In genomic region chr4:88236926-88237756, GRCm38 (mm10) we compare ENCODE assay signal across 17 mouse cellular contexts.
DNase-seq lines count a peak whose midpoint lies in the region; ATAC-seq and TF ChIP-seq lines count a peak whose summit lies in the region.
"Had no signal": no experiment of that assay in that cellular context is flagged by ENCODE, and none has a peak within 500 bp of the region (broad histone marks: within the 10 kb centered on the region; RNA-seq: fewer than 3 reads in every experiment).

No protein-coding gene starts in this region.

- no peak for TF ChIP-seq CTCF in cortical plate, adult 2 months (IDR thresholded peaks at IDR 0.05; ENCODE audit: extremely low read depth, insufficient read depth, low read length)
- no peak for TF ChIP-seq CTCF in gastrocnemius, adult 2 months (IDR thresholded peaks at IDR 0.05)

- H3K36me3 ChIP-seq in hindbrain, embryonic 11.5 days (ENCODE audit: control insufficient read depth, insufficient read depth, low read length): no peaks in the 10 kb centered on the region
- no peaks in the 10 kb centered on the region for H3K36me3 ChIP-seq in hindbrain, embryonic 16.5 days (ENCODE audit: control insufficient read depth, insufficient read depth, low read length)
- no peaks in the 10 kb centered on the region for H3K36me3 ChIP-seq in forebrain, embryonic 11.5 days (ENCODE audit: control insufficient read depth, insufficient read depth, low read length)
- no peaks in the 10 kb centered on the region for H3K36me3 ChIP-seq in intestine, embryonic 15.5 days
- H3K36me3 ChIP-seq: embryonic facial prominence, embryonic 15.5 days; kidney, embryonic 15.5 days had no signal

- 0 out of 2 replicates have a peak, but pooled peaks cover 2% of the 10 kb centered on the region for H3K4me1 ChIP-seq in hindbrain, embryonic 11.5 days (replicated peaks; ENCODE audit: control insufficient read depth, insufficient read depth, low read length)
- peaks cover 4% of the 10 kb centered on the region for H3K4me1 ChIP-seq in hindbrain, embryonic 16.5 days (ENCODE audit: control insufficient read depth, insufficient read depth, low read depth, low read length)
- peaks cover 2% of the 10 kb centered on the region; the same call in 1 of the 2 replicates for H3K4me1 ChIP-seq in cortical plate, adult 2 months (ENCODE audit: control insufficient read depth, insufficient read depth, low read length)
- H3K4me1 ChIP-seq in forebrain, embryonic 11.5 days (replicated peaks; ENCODE audit: control insufficient read depth, insufficient read depth, low read length): peaks cover 7% of the 10 kb centered on the region
- H3K4me1 ChIP-seq in intestine, embryonic 15.5 days (replicated peaks): no peaks in the 10 kb centered on the region
- H3K4me1 ChIP-seq: embryonic facial prominence, embryonic 15.5 days had no signal

- H3K4me2 ChIP-seq in hindbrain, embryonic 11.5 days (replicated peaks; ENCODE audit: low read depth, low read length): no peak overlapping the region
- H3K4me2 ChIP-seq in hindbrain, embryonic 16.5 days (ENCODE audit: low read length): no peak overlapping the region
- no peak overlapping the region for H3K4me2 ChIP-seq in forebrain, embryonic 11.5 days (ENCODE audit: low read depth, low read length, severe bottlenecking)
- no peak overlapping the region for H3K4me2 ChIP-seq in intestine, embryonic 15.5 days (replicated peaks)
- H3K4me2 ChIP-seq: embryonic facial prominence, embryonic 15.5 days; kidney, embryonic 15.5 days; lung, embryonic 14.5 days had no signal

- no peak overlapping the region for H3K4me3 ChIP-seq in hindbrain, embryonic 11.5 days (ENCODE audit: low read depth, low read length)
- H3K4me3 ChIP-seq in hindbrain, embryonic 16.5 days (ENCODE audit: low read length): no peak overlapping the region
- no peak overlapping the region for H3K4me3 ChIP-seq in cortical plate, adult 2 months (ENCODE audit: insufficient read depth, low read length)
- no peak overlapping the region for H3K4me3 ChIP-seq in forebrain, embryonic 11.5 days (ENCODE audit: low read depth, low read length)
- H3K4me3 ChIP-seq in gastrocnemius, adult 2 months: no peak overlapping the region
- no peak overlapping the region for H3K4me3 ChIP-seq in intestine, embryonic 15.5 days (replicated peaks)
- H3K4me3 ChIP-seq: embryonic facial prominence, embryonic 15.5 days; kidney, embryonic 15.5 days; myocyte had no signal

- DNase-seq in hindbrain, embryonic 11.5 days (ENCODE audit: low spot score): peak; percentile 38
- DNase-seq in forebrain, embryonic 11.5 days (ENCODE audit: low spot score): no peak
- DNase-seq in mesoderm, embryonic 11.5 days (ENCODE audit: low read depth, low spot score): peak; percentile 56
- DNase-seq in gastrocnemius, adult 2 months: no peak
- DNase-seq in heart, postnatal 10 days: no peak
- DNase-seq: cerebellum, postnatal 25 days; lung, embryonic 14.5 days; right cerebral cortex, postnatal 25 days; thymus, adult 18-20 months had no signal

- intact Hi-C loops in gastrocnemius, adult 2 months (cut with DNase I): no loop called here
- intact Hi-C loops in heart, postnatal 10 days (cut with DNase I): no loop called here

- 33% methylated on average over 12 of the region's 12 CpGs for WGBS in hindbrain, embryonic 11.5 days
- 36% methylated on average over 12 of the region's 12 CpGs for WGBS in hindbrain, embryonic 16.5 days
- WGBS in forebrain, embryonic 11.5 days: 24% methylated on average over 12 of the region's 12 CpGs
- 77% methylated on average over 12 of the region's 12 CpGs for WGBS in intestine, embryonic 15.5 days

- H3K27me3 ChIP-seq in hindbrain, embryonic 11.5 days (ENCODE audit: control insufficient read depth, insufficient read depth, low read length): no peaks in the 10 kb centered on the region
- no peaks in the 10 kb centered on the region for H3K27me3 ChIP-seq in hindbrain, embryonic 16.5 days (replicated peaks; ENCODE audit: control insufficient read depth, insufficient read depth, low read length)
- H3K27me3 ChIP-seq in forebrain, embryonic 11.5 days (ENCODE audit: control insufficient read depth, insufficient read depth, low read length): no peaks in the 10 kb centered on the region
- H3K27me3 ChIP-seq in intestine, embryonic 15.5 days (replicated peaks): no peaks in the 10 kb centered on the region
- H3K27me3 ChIP-seq: embryonic facial prominence, embryonic 15.5 days; kidney, embryonic 15.5 days; Patski had no signal

- peak overlapping the region; percentile 44; the same call in 1 of the 2 replicates for H3K27ac ChIP-seq in hindbrain, embryonic 11.5 days (ENCODE audit: low read depth, low read length)
- no peak overlapping the region for H3K27ac ChIP-seq in hindbrain, embryonic 16.5 days (ENCODE audit: low read depth, low read length)
- H3K27ac ChIP-seq in cortical plate, adult 2 months (ENCODE audit: insufficient read depth, low read length): peak overlapping the region; percentile 46; the same call in 1 of the 2 replicates
- H3K27ac ChIP-seq in forebrain, embryonic 11.5 days (ENCODE audit: low read depth, low read length): no peak overlapping the region
- no peak overlapping the region for H3K27ac ChIP-seq in gastrocnemius, adult 2 months
- no peak overlapping the region for H3K27ac ChIP-seq in intestine, embryonic 15.5 days
- H3K27ac ChIP-seq: embryonic facial prominence, embryonic 15.5 days; kidney, embryonic 15.5 days had no signal

- ATAC-seq in hindbrain, embryonic 11.5 days (ENCODE audit: low FRiP score): peak; percentile 87
- no peak for ATAC-seq in hindbrain, embryonic 16.5 days
- peak; percentile 68 for ATAC-seq in forebrain, embryonic 11.5 days (replicated peaks; ENCODE audit: low FRiP score)
- ATAC-seq in intestine, embryonic 15.5 days: no peak
- ATAC-seq: inflammation-experienced regulatory T-cells, adult 6 months; Patski had no signal

- H3K9ac ChIP-seq in hindbrain, embryonic 11.5 days (ENCODE audit: low read depth, low read length): no peak overlapping the region
- no peak overlapping the region for H3K9ac ChIP-seq in hindbrain, embryonic 16.5 days (ENCODE audit: low read depth, low read length)
- no peak overlapping the region for H3K9ac ChIP-seq in forebrain, embryonic 11.5 days (ENCODE audit: low read length)
- no peak overlapping the region for H3K9ac ChIP-seq in intestine, embryonic 15.5 days
- H3K9ac ChIP-seq: embryonic facial prominence, embryonic 15.5 days; kidney, embryonic 15.5 days; lung, embryonic 14.5 days had no signal

- no peak for TF ChIP-seq POLR2A in cortical plate, adult 2 months (IDR thresholded peaks at IDR 0.05; ENCODE audit: extremely low read depth, insufficient read depth, low read length)

- H3K9me3 ChIP-seq in hindbrain, embryonic 11.5 days (ENCODE audit: control insufficient read depth, low read length): no peaks in the 10 kb centered on the region
- H3K9me3 ChIP-seq in hindbrain, embryonic 16.5 days (ENCODE audit: control insufficient read depth, low read length): no peaks in the 10 kb centered on the region
- no peaks in the 10 kb centered on the region for H3K9me3 ChIP-seq in forebrain, embryonic 11.5 days (ENCODE audit: control insufficient read depth, low read length)
- no peaks in the 10 kb centered on the region for H3K9me3 ChIP-seq in intestine, embryonic 15.5 days
- H3K9me3 ChIP-seq: embryonic facial prominence, embryonic 15.5 days; kidney, embryonic 15.5 days had no signal

Comparison
In these comparisons a context has a peak if more than half of its experiments do, and no peak if none do; other contexts are left out.
1. ATAC-seq: peak in hindbrain, embryonic 11.5 days (single experiment) and forebrain, embryonic 11.5 days (single experiment); none in hindbrain, embryonic 16.5 days (single experiment) and intestine, embryonic 15.5 days (single experiment).
2. H3K27ac ChIP-seq: peak in hindbrain, embryonic 11.5 days (single experiment) and cortical plate, adult 2 months (single experiment); none in hindbrain, embryonic 16.5 days (single experiment), forebrain, embryonic 11.5 days (single experiment), gastrocnemius, adult 2 months (single experiment) and intestine, embryonic 15.5 days (single experiment).
3. DNase-seq: peak in hindbrain, embryonic 11.5 days (single experiment) and mesoderm, embryonic 11.5 days (single experiment); none in forebrain, embryonic 11.5 days (single experiment), gastrocnemius, adult 2 months (single experiment) and heart, postnatal 10 days (0 of 2).